Mouse (Mus musculus): ENCODE data around the gene Klhdc8a.

The Klhdc8a gene

GRCm38 (mm10) chr1:132319242-132319641 is 20.8 kb downstream of the Klhdc8a start:
- peak; percentile 55 for DNase-seq

- no peak for DNase-seq
These were observed 23.6 kb downstream of the Klhdc8a start for GRCm38 (mm10) chr1:132321821-132322580.

- DNase-seq = no peak
These were observed 24.5 kb downstream of the Klhdc8a start for GRCm38 (mm10) chr1:132322711-132323542.

GRCm38 (mm10) chr1:132326777-132327176 is 28.4 kb downstream of the Klhdc8a start:
- DNase-seq = no peak

GRCm38 (mm10) chr1:132327477-132327876 is 29.1 kb downstream of the Klhdc8a start:
- no peak for DNase-seq

- DNase-seq = no peak
These were observed 30.1 kb downstream of the Klhdc8a start for GRCm38 (mm10) chr1:132328565-132328964.

- no peak for DNase-seq
These were observed 31.2 kb downstream of the Klhdc8a start for GRCm38 (mm10) chr1:132329656-132330055.

- no peak for DNase-seq
These were observed 32.0 kb downstream of the Klhdc8a start for GRCm38 (mm10) chr1:132330397-132330796.

GRCm38 (mm10) chr1:132331283-132331682 is 32.9 kb downstream of the Klhdc8a start:
- DNase-seq = no peak

GRCm38 (mm10) chr1:132333201-132333600 is 34.8 kb downstream of the Klhdc8a start:
- DNase-seq = no peak

- DNase-seq = no peak
These were observed 35.3 kb downstream of the Klhdc8a start for GRCm38 (mm10) chr1:132333675-132334141.

GRCm38 (mm10) chr1:132334178-132334801 is 35.9 kb downstream of the Klhdc8a start:
- DNase-seq = no peak

GRCm38 (mm10) chr1:132335378-132335965 is 37.0 kb downstream of the Klhdc8a start:
- DNase-seq = no peak

- no peak for DNase-seq
These were observed 38.5 kb downstream of the Klhdc8a start for GRCm38 (mm10) chr1:132336921-132337320.

GRCm38 (mm10) chr1:132338027-132338660 is 39.7 kb downstream of the Klhdc8a start:
- no peak for DNase-seq

GRCm38 (mm10) chr1:132341731-132342501 is 43.5 kb downstream of the Klhdc8a start:
- no peak for DNase-seq

- no peak for DNase-seq
These were observed 44.1 kb downstream of the Klhdc8a start for GRCm38 (mm10) chr1:132342518-132342917.

- DNase-seq = no peak
These were observed 44.8 kb downstream of the Klhdc8a start for GRCm38 (mm10) chr1:132343191-132343590.

- DNase-seq = no peak
These were observed 45.2 kb downstream of the Klhdc8a start for GRCm38 (mm10) chr1:132343656-132344055.

GRCm38 (mm10) chr1:132345514-132345913 is 47.1 kb downstream of the Klhdc8a start:
- no peak for DNase-seq

GRCm38 (mm10) chr1:132346134-132346851 is 47.9 kb downstream of the Klhdc8a start:
- DNase-seq = no peak
